Mouse (Mus musculus): ENCODE measurements around the gene Fyb2. TPM values are rescaled to one million over a fixed set of nuclear protein-coding genes. Genes with fewer than 3 reads are reported as not detected.

Fyb2 gene
- polyA plus RNA-seq, 1 experiment from 2014 or later = 0.20 TPM

GRCm38 (mm10) chr4:104929165-104929564 is 15.9 kb downstream of the Fyb2 start:
- Histone ChIP-seq H3K4me1 (replicated peaks; ENCODE audit: control insufficient read depth, insufficient read depth, low read length) (no peaks in the 10 kb centered on the region), H3K36me3 (ENCODE audit: control insufficient read depth, insufficient read depth, low read length) (no peaks in the 10 kb centered on the region), H3K4me2 (replicated peaks; ENCODE audit: low read depth, low read length) (no peak overlapping the region), H3K27me3 (ENCODE audit: control insufficient read depth, insufficient read depth, low read length) (no peaks in the 10 kb centered on the region), H3K4me3 (ENCODE audit: low read depth, low read length) (no peak overlapping the region), H3K9ac (ENCODE audit: low read depth, low read length) (no peak overlapping the region), H3K9me3 (ENCODE audit: control insufficient read depth, low read length) (no peaks in the 10 kb centered on the region), H3K27ac (ENCODE audit: low read depth, low read length) (no peak overlapping the region)
- no peak for DNase-seq (ENCODE audit: low spot score)
- ATAC-seq (ENCODE audit: low FRiP score) = no peak
- WGBS = 91% methylated on average over 7 of the region's 7 CpGs

DNA sequence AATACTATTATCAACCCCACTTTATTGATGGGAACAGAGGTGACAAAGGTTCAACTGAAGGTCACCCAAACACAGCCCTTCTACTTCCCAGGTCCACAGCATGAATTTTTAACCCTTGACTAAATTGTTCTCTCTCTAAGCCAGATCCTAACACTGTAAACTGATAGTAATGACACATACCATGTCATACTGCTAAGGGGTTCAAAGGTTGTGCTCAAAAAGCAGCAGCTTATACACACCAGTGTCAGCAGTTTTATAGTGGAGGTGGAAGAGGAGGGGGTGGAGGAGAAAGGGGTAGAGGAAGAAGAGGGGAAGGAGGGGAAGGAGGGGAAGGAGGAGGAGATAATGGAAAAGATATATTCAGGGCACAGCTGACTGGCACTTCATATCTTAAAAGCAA is 20.4 kb downstream of the Fyb2 start:
- DNase-seq (ENCODE audit: low spot score) (no peak), ATAC-seq (ENCODE audit: low FRiP score) (no peak)
- no peaks in the 10 kb centered on the region for H3K4me1 ChIP-seq (replicated peaks; ENCODE audit: control insufficient read depth, insufficient read depth, low read length)
- no peaks in the 10 kb centered on the region for H3K9me3 ChIP-seq (ENCODE audit: control insufficient read depth, low read length)
- no peaks in the 10 kb centered on the region for H3K27me3 ChIP-seq (ENCODE audit: control insufficient read depth, insufficient read depth, low read length)
- no peak overlapping the region for H3K4me3 ChIP-seq (ENCODE audit: low read depth, low read length)
- H3K4me2 ChIP-seq (replicated peaks; ENCODE audit: low read depth, low read length) = no peak overlapping the region
- no peak overlapping the region for H3K9ac ChIP-seq (ENCODE audit: low read depth, low read length)
- no peaks in the 10 kb centered on the region for H3K36me3 ChIP-seq (ENCODE audit: control insufficient read depth, insufficient read depth, low read length)
- H3K27ac ChIP-seq (ENCODE audit: low read depth, low read length) = no peak overlapping the region

GRCm38 (mm10) chr4:104934997-104935396 is 21.7 kb downstream of the Fyb2 start:
- H3K4me3 ChIP-seq (ENCODE audit: low read depth, low read length) = no peak overlapping the region
- no peak overlapping the region for H3K4me2 ChIP-seq (replicated peaks; ENCODE audit: low read depth, low read length)

GRCm38 (mm10) chr4:104935436-104935835 is 22.2 kb downstream of the Fyb2 start:
- ATAC-seq (ENCODE audit: low FRiP score) = no peak
- H3K4me3 ChIP-seq (ENCODE audit: low read depth, low read length) = no peak overlapping the region
- DNase-seq (ENCODE audit: low spot score) = no peak
- H3K9me3 ChIP-seq (ENCODE audit: control insufficient read depth, low read length) = no peaks in the 10 kb centered on the region
- 71% methylated on average over 3 of the region's 3 CpGs for WGBS
- no peak overlapping the region for H3K27ac ChIP-seq (ENCODE audit: low read depth, low read length)
- H3K36me3 ChIP-seq (ENCODE audit: control insufficient read depth, insufficient read depth, low read length) = no peaks in the 10 kb centered on the region
- no peaks in the 10 kb centered on the region for H3K4me1 ChIP-seq (replicated peaks; ENCODE audit: control insufficient read depth, insufficient read depth, low read length)
- no peak overlapping the region for H3K4me2 ChIP-seq (replicated peaks; ENCODE audit: low read depth, low read length)
- H3K27me3 ChIP-seq (ENCODE audit: control insufficient read depth, insufficient read depth, low read length) = no peaks in the 10 kb centered on the region
- H3K9ac ChIP-seq (ENCODE audit: low read depth, low read length) = no peak overlapping the region

More at GRCm38 (mm10) chr4:104934997-104935396, 21.7 kb downstream of the Fyb2 start:
- no peaks in the 10 kb centered on the region for H3K36me3 ChIP-seq (ENCODE audit: control insufficient read depth, insufficient read depth, low read length)
- H3K9me3 ChIP-seq (ENCODE audit: control insufficient read depth, low read length) = no peaks in the 10 kb centered on the region
- WGBS = 82% methylated on average over 3 of the region's 3 CpGs
- no peak overlapping the region for H3K27ac ChIP-seq (ENCODE audit: low read depth, low read length)
- H3K9ac ChIP-seq (ENCODE audit: low read depth, low read length) = no peak overlapping the region
- DNase-seq (ENCODE audit: low spot score) = no peak
- H3K4me1 ChIP-seq (replicated peaks; ENCODE audit: control insufficient read depth, insufficient read depth, low read length) = no peaks in the 10 kb centered on the region
- no peaks in the 10 kb centered on the region for H3K27me3 ChIP-seq (ENCODE audit: control insufficient read depth, insufficient read depth, low read length)
- ATAC-seq (ENCODE audit: low FRiP score) = no peak

DNA sequence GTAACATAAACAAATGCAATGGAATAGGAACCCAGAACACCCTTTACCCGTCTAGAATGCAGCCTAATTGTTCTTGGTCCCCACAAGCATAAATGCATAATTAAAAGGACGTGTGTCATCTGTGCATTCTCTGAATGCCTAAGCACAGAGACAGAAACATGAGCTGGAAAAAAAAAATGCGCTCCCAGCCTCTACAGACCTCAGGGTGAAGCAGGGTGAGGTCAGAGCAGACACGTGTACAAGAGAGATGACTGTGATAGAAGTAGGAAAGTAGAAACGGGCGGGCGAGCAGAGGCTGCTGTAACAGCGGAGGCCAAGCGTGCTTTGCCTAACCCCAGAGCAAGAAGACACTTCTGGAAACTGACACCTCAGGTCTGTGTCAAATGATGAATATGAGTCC is 22.8 kb downstream of the Fyb2 start:
- no peak for ATAC-seq (ENCODE audit: low FRiP score)
- WGBS = 66% methylated on average over 9 of the region's 9 CpGs
- DNase-seq (ENCODE audit: low spot score) = no peak
- Histone ChIP-seq H3K4me2 (replicated peaks; ENCODE audit: low read depth, low read length) (no peak overlapping the region), H3K27me3 (ENCODE audit: control insufficient read depth, insufficient read depth, low read length) (no peaks in the 10 kb centered on the region), H3K4me1 (replicated peaks; ENCODE audit: control insufficient read depth, insufficient read depth, low read length) (no peaks in the 10 kb centered on the region), H3K9me3 (ENCODE audit: control insufficient read depth, low read length) (no peaks in the 10 kb centered on the region), H3K4me3 (ENCODE audit: low read depth, low read length) (no peak overlapping the region), H3K9ac (ENCODE audit: low read depth, low read length) (no peak overlapping the region), H3K27ac (ENCODE audit: low read depth, low read length) (no peak overlapping the region), H3K36me3 (ENCODE audit: control insufficient read depth, insufficient read depth, low read length) (no peaks in the 10 kb centered on the region)

GRCm38 (mm10) chr4:104939535-104939934 is 26.3 kb downstream of the Fyb2 start:
- 83% methylated on average over 6 of the region's 6 CpGs for WGBS
- Histone ChIP-seq H3K4me1 (replicated peaks; ENCODE audit: control insufficient read depth, insufficient read depth, low read length) (no peaks in the 10 kb centered on the region), H3K9ac (ENCODE audit: low read depth, low read length) (no peak overlapping the region), H3K27me3 (ENCODE audit: control insufficient read depth, insufficient read depth, low read length) (no peaks in the 10 kb centered on the region), H3K4me3 (ENCODE audit: low read depth, low read length) (no peak overlapping the region), H3K9me3 (ENCODE audit: control insufficient read depth, low read length) (no peaks in the 10 kb centered on the region), H3K4me2 (replicated peaks; ENCODE audit: low read depth, low read length) (no peak overlapping the region), H3K36me3 (ENCODE audit: control insufficient read depth, insufficient read depth, low read length) (no peaks in the 10 kb centered on the region), H3K27ac (ENCODE audit: low read depth, low read length) (no peak overlapping the region)
- no peak for DNase-seq (ENCODE audit: low spot score)
- ATAC-seq (ENCODE audit: low FRiP score) = no peak

GRCm38 (mm10) chr4:104941895-104942294 is 28.6 kb downstream of the Fyb2 start:
- H3K9ac ChIP-seq (ENCODE audit: low read depth, low read length) = no peak overlapping the region
- H3K4me2 ChIP-seq (replicated peaks; ENCODE audit: low read depth, low read length) = no peak overlapping the region
- H3K9me3 ChIP-seq (ENCODE audit: control insufficient read depth, low read length) = no peaks in the 10 kb centered on the region
- no peaks in the 10 kb centered on the region for H3K36me3 ChIP-seq (ENCODE audit: control insufficient read depth, insufficient read depth, low read length)
- no peaks in the 10 kb centered on the region for H3K4me1 ChIP-seq (replicated peaks; ENCODE audit: control insufficient read depth, insufficient read depth, low read length)
- no peak overlapping the region for H3K4me3 ChIP-seq (ENCODE audit: low read depth, low read length)
- H3K27ac ChIP-seq (ENCODE audit: low read depth, low read length) = no peak overlapping the region
- ATAC-seq (ENCODE audit: low FRiP score) (no peak), DNase-seq (ENCODE audit: low spot score) (no peak)
- no peaks in the 10 kb centered on the region for H3K27me3 ChIP-seq (ENCODE audit: control insufficient read depth, insufficient read depth, low read length)
- 87% methylated on average over 1 of the region's 1 CpGs for WGBS

GRCm38 (mm10) chr4:104944482-104944881 is 31.2 kb downstream of the Fyb2 start:
- DNase-seq (ENCODE audit: low spot score) = no peak
- no peaks in the 10 kb centered on the region for H3K36me3 ChIP-seq (ENCODE audit: control insufficient read depth, insufficient read depth, low read length)
- no peaks in the 10 kb centered on the region for H3K9me3 ChIP-seq (ENCODE audit: control insufficient read depth, low read length)
- no peak overlapping the region for H3K4me2 ChIP-seq (replicated peaks; ENCODE audit: low read depth, low read length)
- H3K27ac ChIP-seq (ENCODE audit: low read depth, low read length) = no peak overlapping the region
- H3K9ac ChIP-seq (ENCODE audit: low read depth, low read length) = no peak overlapping the region
- H3K4me3 ChIP-seq (ENCODE audit: low read depth, low read length) = no peak overlapping the region
- no peaks in the 10 kb centered on the region for H3K27me3 ChIP-seq (ENCODE audit: control insufficient read depth, insufficient read depth, low read length)
- 83% methylated on average over 1 of the region's 1 CpGs for WGBS
- no peaks in the 10 kb centered on the region for H3K4me1 ChIP-seq (replicated peaks; ENCODE audit: control insufficient read depth, insufficient read depth, low read length)
- no peak for ATAC-seq (ENCODE audit: low FRiP score)

DNA sequence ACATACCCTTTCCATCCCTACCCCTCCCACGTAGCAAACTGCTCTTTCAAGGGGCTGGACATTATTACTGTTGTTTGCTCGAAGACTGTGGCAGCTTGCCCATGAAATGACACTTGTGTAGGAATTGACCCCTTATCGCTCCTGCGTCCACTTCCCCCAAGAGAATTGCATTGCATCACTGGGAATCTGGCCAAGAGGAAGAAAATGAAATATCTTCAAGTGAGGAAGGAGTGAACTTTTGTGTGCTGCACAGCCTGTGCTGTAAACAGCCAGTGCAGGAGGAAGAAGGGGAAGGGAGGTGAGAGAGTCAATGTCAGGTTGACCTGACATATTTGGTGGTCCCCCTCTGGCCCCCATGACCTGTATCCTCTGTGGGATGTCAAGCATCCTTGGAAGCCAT is 35.6 kb downstream of the Fyb2 start:
- no peak for DNase-seq (ENCODE audit: low spot score)
- no peak overlapping the region for H3K9ac ChIP-seq (ENCODE audit: low read depth, low read length)
- no peak overlapping the region for H3K4me3 ChIP-seq (ENCODE audit: low read depth, low read length)
- H3K27ac ChIP-seq (ENCODE audit: low read depth, low read length) = no peak overlapping the region
- no peaks in the 10 kb centered on the region for H3K36me3 ChIP-seq (ENCODE audit: control insufficient read depth, insufficient read depth, low read length)
- H3K27me3 ChIP-seq (ENCODE audit: control insufficient read depth, insufficient read depth, low read length) = no peaks in the 10 kb centered on the region
- H3K9me3 ChIP-seq (ENCODE audit: control insufficient read depth, low read length) = no peaks in the 10 kb centered on the region
- H3K4me2 ChIP-seq (replicated peaks; ENCODE audit: low read depth, low read length) = no peak overlapping the region
- WGBS = 93% methylated on average over 4 of the region's 4 CpGs
- no peak for ATAC-seq (ENCODE audit: low FRiP score)
- no peaks in the 10 kb centered on the region for H3K4me1 ChIP-seq (replicated peaks; ENCODE audit: control insufficient read depth, insufficient read depth, low read length)

Measured in hindbrain, embryonic 11.5 days (tissue).